Mouse (Mus musculus) kidney, embryonic 16.5 days (tissue): ENCODE results near the gene C2cd2. TPM values are rescaled to one million over a fixed set of nuclear protein-coding genes. Genes with fewer than 3 reads are reported as not detected.
A peak's percentile ranks its signal among the peaks of the same experiment; 100 is the strongest.

Experiments used
- ATAC-seq: fragments of 200-750 bp; cut with Nextera tagmentation; 2 replicates; pipeline ENCODE4 v1.8.0; 2017; ENCODE audit warnings: moderate TSS enrichment; ENCODE audit not compliant: low FRiP score, low TSS enrichment
- H3K27ac ChIP-seq: fragments of 300-500 bp; sonication (generic); 2 replicates; pipeline ENCODE4 v1.5.1; 2014; ENCODE audit warnings: low read length
- H3K27me3 ChIP-seq: fragments of 300-500 bp; sonication (generic); 2 replicates; pipeline ENCODE4 v1.6.1; 2014; ENCODE audit warnings: low read length, control low read depth, mixed read lengths; ENCODE audit not compliant: insufficient read depth
- H3K36me3 ChIP-seq: fragments of 300-500 bp; sonication (generic); 2 replicates; pipeline ENCODE4 v1.6.1; 2014; ENCODE audit warnings: low read length, control low read depth, mixed read lengths; ENCODE audit not compliant: insufficient read depth
- H3K4me1 ChIP-seq: fragments of 300-500 bp; sonication (generic); 2 replicates; pipeline ENCODE4 v1.6.1; 2014; ENCODE audit warnings: low read length, control low read depth, mixed read lengths; ENCODE audit not compliant: insufficient read depth
- H3K4me2 ChIP-seq: fragments of 300-500 bp; sonication (generic); replicated peaks from 2 replicates; pipeline ENCODE4 v1.6.1; 2014; ENCODE audit warnings: low read depth, low read length
- H3K4me3 ChIP-seq: fragments of 300-500 bp; sonication (generic); 2 replicates; pipeline ENCODE4 v1.5.1; 2014; ENCODE audit warnings: mild to moderate bottlenecking, low read length
- H3K9ac ChIP-seq: fragments of 300-500 bp; sonication (generic); replicated peaks from 2 replicates; pipeline ENCODE4 v1.6.1; 2014; ENCODE audit warnings: low read length
- H3K9me3 ChIP-seq: fragments of 300-500 bp; sonication (generic); 2 replicates; pipeline ENCODE4 v1.6.1; 2016; ENCODE audit warnings: low read length, control low read depth
- WGBS: fragments of 180-500 bp; shearing (Covaris S2); extraction: QIAGEN DNeasy Blood & Tissue Kit; methylation state at CpG from one replicate; pipeline ENCODE4 v1.1.7; 2014; 5-methylcytosine and 5-hydroxymethylcytosine counted together
- polyA plus RNA-seq: library from polyadenylated mRNA; unstranded; fragments of >200 nt; fragmentation: Nextera tagmentation; extraction: Ambion mirVana; gene quantifications from 2 replicates; pipeline ENCODE4 v1.2.1, GENCODE M21; 2015

Gene C2cd2
- polyA plus RNA-seq, 1 experiment from 2014 or later: 16.7 TPM

DNA sequence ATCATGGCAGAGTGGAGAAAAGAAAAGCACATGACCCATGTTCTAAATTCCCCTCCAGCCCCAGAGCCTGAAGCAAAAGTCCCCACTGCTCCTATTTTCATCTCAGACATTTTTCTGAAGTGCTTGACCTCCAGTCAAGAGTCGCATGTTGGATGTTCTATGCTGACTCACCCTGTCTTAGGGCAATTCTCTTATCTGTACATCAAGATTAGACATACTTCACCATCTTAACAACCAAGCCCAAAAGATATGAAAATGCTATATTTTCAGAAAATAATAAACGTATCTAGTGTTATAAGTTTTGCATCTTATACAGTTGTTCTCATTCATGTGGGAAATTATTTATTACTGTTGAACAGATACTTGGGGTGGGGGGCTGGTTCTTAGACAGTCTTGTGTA is 36.6 kb downstream of the C2cd2 start:
- Histone ChIP-seq H3K4me3 (no peak overlapping the region), H3K27ac (no peak overlapping the region), H3K4me1 (peaks cover 11% of the 10 kb centered on the region), H3K9ac (no peak overlapping the region), H3K9me3 (no peaks in the 10 kb centered on the region), H3K36me3 (no peaks in the 10 kb centered on the region), H3K27me3 (no peaks in the 10 kb centered on the region), H3K4me2 (no peak overlapping the region)
- WGBS: 81% methylated on average over 2 of the region's 2 CpGs
- no peak for ATAC-seq

DNA sequence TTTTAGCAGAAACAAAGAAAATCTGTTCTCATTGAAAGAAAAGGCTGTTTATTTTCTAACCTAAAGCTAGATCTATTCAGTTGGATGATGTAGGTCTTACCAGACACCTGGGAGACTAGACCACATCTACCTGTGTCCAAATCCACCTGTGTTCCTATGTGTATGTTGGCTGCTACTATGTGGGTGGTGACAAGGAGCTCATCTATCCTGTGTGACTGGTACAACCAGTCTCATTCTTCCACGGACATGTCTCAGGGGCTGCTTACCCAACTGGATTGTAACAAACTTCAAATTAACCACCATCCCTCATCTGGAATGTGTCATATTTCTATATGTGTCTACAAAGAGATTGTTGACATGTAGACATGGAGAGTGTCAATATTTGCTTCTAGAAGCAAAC is 38.7 kb downstream of the C2cd2 start:
- H3K27ac ChIP-seq: no peak overlapping the region
- no peak for ATAC-seq
- H3K4me3 ChIP-seq: no peak overlapping the region
- H3K9me3 ChIP-seq: no peaks in the 10 kb centered on the region
- H3K27me3 ChIP-seq: no peaks in the 10 kb centered on the region
- WGBS: 76% methylated on average over 1 of the region's 1 CpGs
- H3K4me1 ChIP-seq: peaks cover 23% of the 10 kb centered on the region
- no peak overlapping the region for H3K9ac ChIP-seq
- no peak overlapping the region for H3K4me2 ChIP-seq
- no peaks in the 10 kb centered on the region for H3K36me3 ChIP-seq

DNA sequence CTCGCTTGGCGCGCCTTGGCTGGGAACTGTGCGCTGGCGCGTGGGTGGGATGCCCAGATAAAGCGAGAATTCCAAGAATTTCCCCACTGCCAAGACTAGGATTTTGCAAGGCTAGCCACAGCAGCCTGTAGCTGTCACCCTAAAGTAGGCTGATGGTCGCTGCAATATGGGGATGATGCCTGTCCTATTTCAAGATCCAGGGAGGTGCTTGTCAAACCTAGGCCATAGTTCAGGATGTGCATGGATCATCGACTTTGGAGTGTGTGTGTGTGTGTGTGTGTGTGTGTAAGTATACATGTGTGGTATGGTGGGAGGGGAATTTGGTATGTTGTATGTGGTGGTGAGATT is 39.6 kb downstream of the C2cd2 start:
- Histone ChIP-seq H3K27ac (no peak overlapping the region), H3K36me3 (no peaks in the 10 kb centered on the region), H3K9me3 (no peaks in the 10 kb centered on the region), H3K27me3 (no peaks in the 10 kb centered on the region), H3K4me1 (peaks cover 23% of the 10 kb centered on the region), H3K9ac (peak overlapping the region; percentile 87), H3K4me3 (peak overlapping the region; percentile 95), H3K4me2 (peak overlapping the region; percentile 89)
- ATAC-seq: peak; percentile 40; the same call in 1 of the 2 replicates
- WGBS: under 1% methylated on average over 9 of the region's 9 CpGs

DNA sequence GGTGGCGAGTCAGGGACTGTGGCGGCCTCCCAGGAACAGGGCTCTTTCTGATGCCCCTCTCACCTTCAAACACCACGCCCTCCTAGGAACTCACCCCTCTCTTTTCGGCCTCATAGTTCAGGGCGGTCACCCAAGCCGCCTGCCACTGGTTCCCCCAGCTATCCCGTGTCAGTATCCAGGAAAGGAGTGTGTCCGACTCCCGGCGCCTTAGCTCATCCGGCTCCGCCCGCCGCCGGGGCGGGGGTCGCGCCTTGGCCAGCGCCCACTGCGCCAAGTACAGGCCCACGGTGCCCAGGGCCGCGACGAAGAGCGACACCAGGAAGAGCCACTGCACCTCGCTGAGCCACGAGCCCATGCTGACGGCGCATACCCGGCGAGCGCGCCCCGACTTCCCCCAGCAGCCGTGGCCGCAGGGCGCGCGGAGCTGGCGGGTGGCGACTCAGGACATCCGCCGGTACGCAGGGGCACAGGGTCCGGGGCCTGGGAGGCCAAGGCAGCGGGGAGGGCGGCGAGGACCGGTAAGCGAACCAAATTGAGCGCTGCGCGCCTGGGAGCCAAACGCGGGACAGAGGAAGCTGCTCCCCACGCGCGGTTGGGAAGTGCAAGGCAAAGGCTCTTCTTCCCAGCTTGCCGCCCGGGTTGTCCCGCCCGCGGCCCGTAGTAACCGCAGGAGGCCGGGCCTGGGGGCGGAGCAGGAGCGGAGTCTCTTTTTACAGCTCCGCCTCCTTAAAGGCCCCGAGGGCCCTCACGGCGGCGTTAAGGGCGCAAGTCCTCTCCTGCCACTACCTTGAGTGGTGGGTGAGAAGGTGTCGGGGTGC is 40.2 kb downstream of the C2cd2 start:
- peak overlapping the region; percentile 82 for H3K27ac ChIP-seq
- no peaks in the 10 kb centered on the region for H3K27me3 ChIP-seq
- WGBS: 0% methylated on average over 72 of the region's 75 CpGs
- H3K4me3 ChIP-seq: peak overlapping the region; percentile 95
- peak overlapping the region; percentile 89 for H3K4me2 ChIP-seq
- no peaks in the 10 kb centered on the region for H3K9me3 ChIP-seq
- H3K4me1 ChIP-seq: peaks cover 23% of the 10 kb centered on the region
- peak; percentile 95 for ATAC-seq
- peak overlapping the region; percentile 87 for H3K9ac ChIP-seq
- H3K36me3 ChIP-seq: no peaks in the 10 kb centered on the region

DNA sequence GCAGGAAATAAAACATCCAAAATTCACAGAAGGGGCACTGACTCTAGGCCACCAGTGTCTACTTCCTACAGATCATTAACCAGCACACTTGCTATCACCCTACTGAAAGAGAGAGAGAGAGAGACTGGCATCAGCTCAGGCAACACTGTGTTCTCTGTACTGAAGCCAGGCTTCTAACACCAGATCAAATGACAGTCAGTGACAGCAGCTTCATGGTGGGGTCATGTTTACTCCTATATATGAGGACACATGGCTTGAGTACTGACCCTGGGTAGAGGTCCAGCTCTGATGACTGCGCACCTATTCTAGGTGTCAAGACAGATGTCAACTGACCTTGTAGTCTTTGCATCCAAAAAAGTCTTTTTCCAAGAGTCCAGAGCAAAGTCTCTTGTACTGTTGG is 41.8 kb downstream of the C2cd2 start:
- ATAC-seq: peak; percentile 18; the same call in 1 of the 2 replicates
- H3K9ac ChIP-seq: no peak overlapping the region
- H3K9me3 ChIP-seq: no peaks in the 10 kb centered on the region
- no peak overlapping the region for H3K27ac ChIP-seq
- H3K4me3 ChIP-seq: no peak overlapping the region
- H3K27me3 ChIP-seq: no peaks in the 10 kb centered on the region
- H3K36me3 ChIP-seq: no peaks in the 10 kb centered on the region
- H3K4me1 ChIP-seq: peaks cover 23% of the 10 kb centered on the region
- no peak overlapping the region for H3K4me2 ChIP-seq
- 75% methylated on average over 1 of the region's 1 CpGs for WGBS

DNA sequence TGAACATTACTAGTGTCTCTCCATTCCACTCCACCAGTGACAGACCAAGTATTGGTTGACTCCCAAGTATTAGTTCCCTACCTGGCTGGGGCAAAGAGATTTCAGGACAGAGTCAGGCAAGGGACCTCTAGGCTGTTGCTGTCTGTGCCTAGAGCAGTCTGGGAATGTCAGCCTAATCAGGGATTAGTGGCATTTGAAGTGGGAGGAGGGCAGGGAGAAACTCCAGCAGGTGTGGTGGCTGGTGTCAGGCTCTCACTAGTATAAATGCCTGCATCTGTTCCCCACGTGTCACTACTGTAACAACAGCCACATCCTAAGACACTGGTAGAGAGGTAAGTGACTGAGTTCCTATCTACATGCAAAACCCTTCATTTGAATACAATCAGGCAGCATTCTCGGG is 42.6 kb downstream of the C2cd2 start:
- H3K27ac ChIP-seq: no peak overlapping the region
- no peaks in the 10 kb centered on the region for H3K9me3 ChIP-seq
- H3K4me3 ChIP-seq: no peak overlapping the region
- WGBS: 41% methylated on average over 2 of the region's 2 CpGs
- H3K4me2 ChIP-seq: no peak overlapping the region
- H3K27me3 ChIP-seq: no peaks in the 10 kb centered on the region
- H3K9ac ChIP-seq: no peak overlapping the region
- H3K36me3 ChIP-seq: no peaks in the 10 kb centered on the region
- peaks cover 23% of the 10 kb centered on the region for H3K4me1 ChIP-seq
- no peak for ATAC-seq

DNA sequence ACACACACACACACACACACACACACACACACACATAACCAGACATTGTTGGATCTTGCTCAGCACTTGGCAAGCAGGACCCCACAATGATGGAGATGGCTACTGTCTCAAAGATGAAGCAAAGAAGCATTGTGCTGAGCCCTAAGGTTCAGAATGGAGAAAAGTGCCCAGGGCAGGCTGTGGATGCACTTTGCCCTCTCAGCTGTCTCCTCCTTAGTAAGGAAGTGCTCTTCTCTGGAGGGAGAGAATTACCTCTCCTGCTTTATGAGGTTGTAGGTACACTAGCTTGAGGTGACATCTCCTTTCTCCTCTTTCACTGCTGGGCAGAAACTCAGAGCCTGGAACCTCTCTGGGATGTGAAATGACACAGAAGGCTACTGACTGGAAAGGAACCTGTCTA is 49.5 kb downstream of the C2cd2 start:
- Histone ChIP-seq H3K4me1 (no peaks in the 10 kb centered on the region), H3K27me3 (no peaks in the 10 kb centered on the region), H3K9me3 (no peaks in the 10 kb centered on the region), H3K9ac (no peak overlapping the region), H3K36me3 (no peaks in the 10 kb centered on the region), H3K4me2 (no peak overlapping the region), H3K27ac (no peak overlapping the region), H3K4me3 (no peak overlapping the region)
- no peak for ATAC-seq

DNA sequence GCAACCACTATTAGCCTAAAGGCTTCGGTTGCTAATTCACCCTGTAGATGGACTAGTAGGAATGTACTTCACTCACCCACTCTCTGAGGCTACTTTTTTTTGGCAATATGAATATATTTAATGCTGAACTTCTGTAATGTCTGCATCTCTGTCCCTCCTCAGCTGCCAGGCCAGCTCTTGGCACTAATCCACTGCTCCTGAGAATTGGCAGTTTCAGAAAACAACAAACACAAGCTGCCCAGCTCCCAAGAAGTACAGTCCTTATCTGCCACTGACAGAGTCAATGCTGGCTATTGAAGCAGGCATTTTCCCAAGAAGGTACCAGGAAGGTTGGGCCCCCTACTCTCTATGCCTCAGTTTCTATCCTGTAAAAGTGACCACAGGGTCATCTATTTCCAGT is 53.0 kb downstream of the C2cd2 start:
- no peak overlapping the region for H3K27ac ChIP-seq
- H3K4me1 ChIP-seq: no peaks in the 10 kb centered on the region
- no peaks in the 10 kb centered on the region for H3K9me3 ChIP-seq
- no peaks in the 10 kb centered on the region for H3K27me3 ChIP-seq
- H3K9ac ChIP-seq: no peak overlapping the region
- 83% methylated on average over 1 of the region's 1 CpGs for WGBS
- no peaks in the 10 kb centered on the region for H3K36me3 ChIP-seq
- no peak overlapping the region for H3K4me3 ChIP-seq
- ATAC-seq: no peak
- no peak overlapping the region for H3K4me2 ChIP-seq

DNA sequence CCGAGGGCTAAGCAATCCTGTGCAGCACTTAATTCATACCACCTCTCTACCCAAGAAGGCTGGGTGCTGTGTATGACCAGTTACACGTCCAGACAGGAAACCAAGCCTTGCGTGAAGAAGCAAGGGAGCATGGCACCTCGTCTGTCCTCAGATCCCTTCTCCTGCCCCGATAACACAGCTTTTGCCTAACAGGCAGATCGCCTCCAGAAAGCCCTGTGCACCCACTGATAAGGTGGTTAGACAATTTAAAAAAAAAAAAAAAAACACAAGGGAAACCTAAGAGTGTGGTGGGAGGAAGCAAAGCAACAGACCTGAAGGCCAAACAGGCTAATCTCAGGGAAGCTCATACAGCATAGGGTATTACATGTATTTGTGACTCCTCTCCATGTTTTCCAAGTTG is 54.9 kb downstream of the C2cd2 start:
- no peak overlapping the region for H3K4me2 ChIP-seq
- WGBS: 83% methylated on average over 6 of the region's 6 CpGs
- ATAC-seq: no peak

DNA sequence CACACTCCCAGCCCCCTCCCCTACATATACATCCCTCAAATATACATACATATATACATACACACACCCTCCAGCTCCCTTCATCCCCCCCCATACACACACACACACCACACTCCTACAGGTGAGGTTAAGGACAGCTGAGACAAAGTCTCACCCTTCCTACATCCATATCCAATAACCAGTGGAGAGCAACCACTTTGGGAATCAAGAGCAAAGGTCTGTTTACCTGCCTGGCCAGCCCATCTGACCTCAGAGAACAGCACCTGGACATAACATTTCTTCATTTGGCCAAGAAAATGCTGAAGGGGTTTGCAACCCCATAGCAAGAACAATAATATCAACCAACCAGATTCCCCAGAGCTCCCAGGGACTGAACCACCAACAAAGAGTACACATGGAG is 56.1 kb downstream of the C2cd2 start:
- ATAC-seq: no peak
- H3K4me2 ChIP-seq: no peak overlapping the region
- H3K36me3 ChIP-seq: no peaks in the 10 kb centered on the region
- no peaks in the 10 kb centered on the region for H3K27me3 ChIP-seq
- H3K4me1 ChIP-seq: no peaks in the 10 kb centered on the region
- no peaks in the 10 kb centered on the region for H3K9me3 ChIP-seq
- no peak overlapping the region for H3K4me3 ChIP-seq
- no peak overlapping the region for H3K9ac ChIP-seq
- H3K27ac ChIP-seq: no peak overlapping the region

More for the DNA sequence above, 54.9 kb downstream of the C2cd2 start:
- Histone ChIP-seq H3K4me3 (no peak overlapping the region), H3K27me3 (no peaks in the 10 kb centered on the region), H3K9me3 (no peaks in the 10 kb centered on the region), H3K4me1 (no peaks in the 10 kb centered on the region), H3K36me3 (no peaks in the 10 kb centered on the region), H3K9ac (no peak overlapping the region), H3K27ac (no peak overlapping the region)
